Comparison of ENCODE assay signal across 19 mouse cellular contexts in genomic region chr4:106564161-106564560, GRCm38 (mm10). TPM values are rescaled to one million over a fixed set of nuclear protein-coding genes. Genes with fewer than 3 reads are reported as not detected.
DNase-seq lines count a peak whose midpoint lies in the region; ATAC-seq and TF ChIP-seq lines count a peak whose summit lies in the region.
"Had no signal": no experiment of that assay in that cellular context is flagged by ENCODE, and none has a peak within 500 bp of the region (broad histone marks: within the 10 kb centered on the region; RNA-seq: fewer than 3 reads in every experiment).

No protein-coding gene starts in this region.

- no peak for ATAC-seq in hindbrain, embryonic 14.5 days (ENCODE audit: low FRiP score)
- no peak for ATAC-seq in liver, embryonic 14.5 days (ENCODE audit: insufficient read depth)
- ATAC-seq: Patski had no signal

- TF ChIP-seq CTCF in liver, adult 2 months (IDR thresholded peaks at IDR 0.05; ENCODE audit: low read depth, low read length) = no peak
- TF ChIP-seq CTCF in liver, embryonic 14.5 days (IDR thresholded peaks at IDR 0.05; ENCODE audit: low read depth) = no peak

- TF ChIP-seq EP300 in liver, embryonic 14.5 days (IDR thresholded peaks at IDR 0.05; ENCODE audit: low read depth) = no peak

- no peak overlapping the region for H3ac ChIP-seq in myocyte (ENCODE audit: control insufficient read depth, insufficient read length)

- peak overlapping the region; percentile 53 for H3K9ac ChIP-seq in liver, adult 2 months (ENCODE audit: low read depth, low read length)
- no peak overlapping the region for H3K9ac ChIP-seq in hindbrain, embryonic 14.5 days
- no peak overlapping the region for H3K9ac ChIP-seq in liver, embryonic 14.5 days (replicated peaks)

- peaks cover 25% of the 10 kb centered on the region for H3K79me2 ChIP-seq in liver, adult 2 months (ENCODE audit: control insufficient read depth, insufficient read depth, low read length)
- H3K79me2 ChIP-seq in myocyte (ENCODE audit: control insufficient read depth, insufficient read depth) = peaks cover 68% of the 10 kb centered on the region

- H3K4me2 ChIP-seq in hindbrain, embryonic 14.5 days (replicated peaks) = peak overlapping the region; percentile 87
- peak overlapping the region; percentile 100 for H3K4me2 ChIP-seq in liver, embryonic 14.5 days (ENCODE audit: low read depth)
- peak overlapping the region; percentile 16 for H3K4me2 ChIP-seq in myocyte (ENCODE audit: low read depth)

- 35% methylated on average over 11 of the region's 11 CpGs for WGBS in liver, adult 2 months
- WGBS in hindbrain, embryonic 14.5 days = 82% methylated on average over 11 of the region's 11 CpGs
- WGBS in liver, embryonic 14.5 days (ENCODE audit: insufficient replicate concordance) = 82% methylated on average over 11 of the region's 11 CpGs

- H3K4me3 ChIP-seq in liver, adult 2 months (ENCODE audit: insufficient read depth, low read depth, low read length) = peak overlapping the region; percentile 53
- peak overlapping the region; percentile 81; the same call in 1 of the 2 replicates for H3K4me3 ChIP-seq in hindbrain, embryonic 14.5 days (replicated peaks; ENCODE audit: low read length)
- H3K4me3 ChIP-seq in liver, embryonic 14.5 days (ENCODE audit: insufficient read depth in 1 of 2, low read depth in 2 of 2, low read length in 2 of 2) = no peak overlapping the region
- no peak overlapping the region for H3K4me3 ChIP-seq in myocyte

- H3K9me3 ChIP-seq in hindbrain, embryonic 14.5 days (ENCODE audit: control insufficient read depth, low read length) = no peaks in the 10 kb centered on the region
- no peaks in the 10 kb centered on the region for H3K9me3 ChIP-seq in liver, embryonic 14.5 days (ENCODE audit: control insufficient read depth, low read length)

- no peak for DNase-seq in liver, adult 2 months (ENCODE audit: extremely low read depth, low read depth, low spot score)
- no peak for DNase-seq in liver
- DNase-seq in hindbrain, embryonic 14.5 days (ENCODE audit: low spot score) = no peak
- no peak for DNase-seq in liver, embryonic 14.5 days (ENCODE audit: low read depth in 3 of 3, low spot score in 3 of 3)
- DNase-seq in frontal cortex, postnatal 10 days (ENCODE audit: low spot score in 2 of 2) = no peak
- no peak for DNase-seq in natural killer cell, adult 2 months (ENCODE audit: low spot score in 2 of 2)
- DNase-seq in cerebellum, adult 18-20 months = no peak
- DNase-seq: cerebellum, adult 2 months; heart, adult 11 months; heart, postnatal 10 days; kidney, adult 11 months had no signal

- H3K4me1 ChIP-seq in liver, adult 2 months (ENCODE audit: control insufficient read depth, insufficient read depth, low read length) = peaks cover 20% of the 10 kb centered on the region
- H3K4me1 ChIP-seq in hindbrain, embryonic 14.5 days (replicated peaks; ENCODE audit: control insufficient read depth, insufficient read depth, low read length) = peaks cover 33% of the 10 kb centered on the region
- H3K4me1 ChIP-seq in liver, embryonic 14.5 days (replicated peaks; ENCODE audit: control insufficient read depth in 2 of 2, insufficient read depth in 2 of 2, low read length in 1 of 2) = peaks cover 10 to 31% of the 10 kb centered on the region in 2 experiments

- H3K27me3 ChIP-seq in liver, adult 2 months (ENCODE audit: control insufficient read depth, insufficient read depth, low read length) = no peaks in the 10 kb centered on the region
- no peaks in the 10 kb centered on the region for H3K27me3 ChIP-seq in hindbrain, embryonic 14.5 days (ENCODE audit: control insufficient read depth, insufficient read depth, low read length)
- H3K27me3 ChIP-seq in liver, embryonic 14.5 days (ENCODE audit: control insufficient read depth, insufficient read depth, low read length) = no peaks in the 10 kb centered on the region
- no peaks in the 10 kb centered on the region for H3K27me3 ChIP-seq in myocyte (ENCODE audit: control insufficient read depth, insufficient read depth, insufficient read length)
- H3K27me3 ChIP-seq: CH12.LX, Patski had no signal

- peaks cover 31% of the 10 kb centered on the region for H3K36me3 ChIP-seq in liver, adult 2 months (ENCODE audit: control insufficient read depth, insufficient read depth, low read length)
- H3K36me3 ChIP-seq in hindbrain, embryonic 14.5 days (replicated peaks; ENCODE audit: control insufficient read depth, insufficient read depth) = peaks cover 47% of the 10 kb centered on the region
- H3K36me3 ChIP-seq in liver, embryonic 14.5 days (replicated peaks; ENCODE audit: control insufficient read depth, insufficient read depth, low read depth) = peaks cover 24% of the 10 kb centered on the region
- H3K36me3 ChIP-seq in myocyte (ENCODE audit: control insufficient read depth, insufficient read depth) = peaks cover 13% of the 10 kb centered on the region

- TF ChIP-seq POLR2A in liver, adult 2 months (IDR thresholded peaks at IDR 0.05; ENCODE audit: extremely low read depth, insufficient read depth, low read length) = no peak
- no peak for TF ChIP-seq POLR2A in myocyte (IDR thresholded peaks at IDR 0.05; ENCODE audit: insufficient read length, low read depth)

- H3K27ac ChIP-seq in liver, adult 2 months (replicated peaks; ENCODE audit: insufficient read depth, low read depth, low read length) = peak overlapping the region; percentile 79
- H3K27ac ChIP-seq in hindbrain, embryonic 14.5 days = no peak overlapping the region
- no peak overlapping the region for H3K27ac ChIP-seq in liver, embryonic 14.5 days
- H3K27ac ChIP-seq: left cerebral cortex, adult 2 months had no signal

TF ChIP-seq in myocyte, 11 proteins besides CTCF, POLR2A, EP300 and RAD21:
- no peak for TF ChIP-seq MYOG (IDR thresholded peaks at IDR 0.05; ENCODE audit: control insufficient read depth in 1 of 3, insufficient read depth in 1 of 3, insufficient read length in 2 of 3, low read depth in 2 of 3)
- no peak for TF ChIP-seq MYOD1 (IDR thresholded peaks at IDR 0.05; ENCODE audit: control insufficient read depth in 1 of 3, insufficient read length in 2 of 3, low read depth in 2 of 3)
- TF ChIP-seq CEBPB (IDR thresholded peaks at IDR 0.05; ENCODE audit: insufficient read depth, poor library complexity, severe bottlenecking) = no peak
- no peak for TF ChIP-seq REST (IDR thresholded peaks at IDR 0.05; ENCODE audit: insufficient read depth, insufficient read length)
- no peak for TF ChIP-seq TCF12 (IDR thresholded peaks at IDR 0.05; ENCODE audit: insufficient read depth, poor library complexity, severe bottlenecking)
- no peak for TF ChIP-seq TCF3 (IDR thresholded peaks at IDR 0.05; ENCODE audit: insufficient read length, low read depth)
- no peak for TF ChIP-seq POLR2AphosphoS2 (IDR thresholded peaks at IDR 0.05; ENCODE audit: insufficient read length, low read depth)
- no peak for TF ChIP-seq MAX (IDR thresholded peaks at IDR 0.05; ENCODE audit: low read depth)
- TF ChIP-seq E2F4 (IDR thresholded peaks at IDR 0.05; ENCODE audit: insufficient read depth) = no peak
- TF ChIP-seq USF1 (IDR thresholded peaks at IDR 0.05; ENCODE audit: low read depth) = no peak
- no peak for TF ChIP-seq SRF (IDR thresholded peaks at IDR 0.05; ENCODE audit: control insufficient read depth, insufficient read length, low read depth)

RNA-seq across cellular contexts. Expression of gene Dhcr24, which starts 3.3 kb away (rescaled TPM):
- 253 and 456 TPM in 2 replicates for total RNA-seq in liver, adult 2 months (2014; rRNA removed)
- polyA plus RNA-seq in liver, adult 2 months (2012; rRNA removed) = 676 and 851 TPM in 2 replicates
- polyA plus RNA-seq in hindbrain, embryonic 14.5 days (2014; fragmentation: Nextera tagmentation; extraction: Ambion mirVana) = 25.7 and 27.1 TPM in 2 replicates
- polyA plus RNA-seq in liver, embryonic 14.5 days (2012; rRNA removed) = 52.8 and 53.2 TPM in 2 replicates
- 20.5 and 25.3 TPM in 2 replicates for polyA plus RNA-seq in liver, embryonic 14.5 days (2014; fragmentation: Nextera tagmentation; extraction: Ambion mirVana)
- polyA plus RNA-seq in myocyte (2012; fragmentation: generic; extraction: Trizol) = 116 TPM

RNA-seq across cellular contexts. Expression of gene Lexm, which starts 52.9 kb away (rescaled TPM):
- total RNA-seq in liver, adult 2 months (2014; rRNA removed) = not detected in 2 replicates
- polyA plus RNA-seq in liver, adult 2 months (2012; rRNA removed) = not detected in 2 replicates
- polyA plus RNA-seq in hindbrain, embryonic 14.5 days (2014; fragmentation: Nextera tagmentation; extraction: Ambion mirVana) = not detected in 2 replicates
- 0.10 TPM in 1 of 2 replicates, not detected in the other for polyA plus RNA-seq in liver, embryonic 14.5 days (2012; rRNA removed)
- not detected in 2 replicates for polyA plus RNA-seq in liver, embryonic 14.5 days (2014; fragmentation: Nextera tagmentation; extraction: Ambion mirVana)
- not detected for polyA plus RNA-seq in myocyte (2012; fragmentation: generic; extraction: Trizol)
- total RNA-seq: heart, postnatal 10 days had no signal
- polyA plus RNA-seq: brain, embryonic 14.5 days; large intestine, adult 2 months; limb, embryonic 14.5 days; Patski; spleen, adult 2 months had no signal

RNA-seq across cellular contexts. Expression of gene Ttc22, which starts 58.1 kb away (rescaled TPM):
- 0.09 TPM in 1 of 2 replicates, not detected in the other for total RNA-seq in liver, adult 2 months (2014; rRNA removed)
- polyA plus RNA-seq in liver, adult 2 months (2012; rRNA removed) = not detected in 2 replicates
- polyA plus RNA-seq in hindbrain, embryonic 14.5 days (2014; fragmentation: Nextera tagmentation; extraction: Ambion mirVana) = 1.6 and 1.9 TPM in 2 replicates
- polyA plus RNA-seq in liver, embryonic 14.5 days (2012; rRNA removed) = 0.02 and 0.13 TPM in 2 replicates
- 0.06 TPM in 1 of 2 replicates, not detected in the other for polyA plus RNA-seq in liver, embryonic 14.5 days (2014; fragmentation: Nextera tagmentation; extraction: Ambion mirVana)
- polyA plus RNA-seq in myocyte (2012; fragmentation: generic; extraction: Trizol) = 0.04 TPM
- total RNA-seq: CH12.LX had no signal

Comparison
In these comparisons a context has a peak if more than half of its experiments do, and no peak if none do; other contexts are left out.
1. H3K4me3 ChIP-seq: peak in liver, adult 2 months (single experiment) and hindbrain, embryonic 14.5 days (single experiment); none in liver, embryonic 14.5 days (0 of 2) and myocyte (single experiment).
2. H3K4me2 ChIP-seq: peak in every context shown above with its lines; median percentile 100 in liver, embryonic 14.5 days; 87 in hindbrain, embryonic 14.5 days; 16 in myocyte.